Mouse (Mus musculus): ENCODE data around the gene Rpl38. TPM values are rescaled to one million over a fixed set of nuclear protein-coding genes. Genes with fewer than 3 reads are reported as not detected.

Rpl38 gene
- polyA plus RNA-seq, 1 experiment from 2014 or later: 775 TPM

DNA sequence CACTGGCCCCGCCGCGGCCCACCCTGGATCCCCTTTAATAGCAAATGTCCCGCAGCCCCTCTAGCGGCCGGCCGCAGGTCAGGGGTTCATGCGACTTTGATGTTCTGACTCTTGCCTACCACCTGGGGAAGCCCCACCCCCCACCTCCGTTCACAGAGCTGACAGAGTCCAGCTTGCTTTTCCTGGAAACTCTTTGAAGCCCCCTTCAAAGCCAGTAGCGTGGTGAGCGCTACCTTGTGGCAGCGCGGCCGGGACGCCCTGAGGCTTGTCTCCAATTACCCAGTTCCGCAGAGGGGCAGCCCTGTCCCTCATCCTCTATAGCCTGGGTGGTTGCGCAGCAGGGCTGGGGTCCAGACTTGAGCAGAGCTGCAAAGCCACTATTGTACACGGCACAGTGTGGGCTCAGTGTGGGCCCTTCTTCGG lies 28.6 kb upstream of the Rpl38 start:
- Histone ChIP-seq H3K27me3 (peaks cover 49% of the 10 kb centered on the region), H3K36me3 (no peaks in the 10 kb centered on the region), H3K9ac (no peak overlapping the region), H3K4me2 (no peak overlapping the region), H3K9me3 (replicated peaks) (no peaks in the 10 kb centered on the region), H3K27ac (no peak overlapping the region), H3K4me1 (replicated peaks) (peaks cover 12% of the 10 kb centered on the region; the same call in 1 of the 2 replicates), H3K4me3 (no peak overlapping the region)
- 12% methylated on average over 19 of the region's 19 CpGs for WGBS
- ATAC-seq (replicated peaks; ENCODE audit: insufficient number of reproducible peaks, insufficient read depth, low FRiP score, low read depth): no peak

DNA sequence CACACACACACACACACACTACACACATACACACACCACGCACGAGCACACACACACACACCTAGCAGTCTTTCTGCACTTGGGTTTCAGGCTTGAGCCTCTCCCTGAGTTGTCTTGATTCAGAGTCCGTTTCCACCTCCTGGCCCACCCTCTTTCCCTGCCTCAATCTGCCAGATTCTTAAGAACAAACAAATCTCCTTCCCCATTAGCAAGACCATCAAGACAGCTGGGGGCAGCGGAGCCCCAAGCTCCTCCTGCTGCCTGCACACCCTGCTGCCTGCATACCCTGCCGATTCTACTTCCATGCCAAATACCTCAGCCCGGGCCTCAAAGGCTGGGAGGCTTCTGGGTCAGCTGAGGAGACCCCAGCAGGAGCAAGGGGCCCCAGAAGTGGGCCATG lies 27.7 kb upstream of the Rpl38 start:
- Histone ChIP-seq H3K4me1 (replicated peaks) (peaks cover 12% of the 10 kb centered on the region; the same call in 1 of the 2 replicates), H3K27me3 (peaks cover 44% of the 10 kb centered on the region), H3K27ac (no peak overlapping the region), H3K9ac (no peak overlapping the region), H3K4me2 (no peak overlapping the region), H3K36me3 (no peaks in the 10 kb centered on the region), H3K9me3 (replicated peaks) (no peaks in the 10 kb centered on the region), H3K4me3 (no peak overlapping the region)
- ATAC-seq (replicated peaks; ENCODE audit: insufficient number of reproducible peaks, insufficient read depth, low FRiP score, low read depth): no peak
- WGBS: 51% methylated on average over 6 of the region's 6 CpGs

- ATAC-seq (replicated peaks; ENCODE audit: insufficient number of reproducible peaks, insufficient read depth, low FRiP score, low read depth): no peak
- Histone ChIP-seq H3K27me3 (peaks cover 44% of the 10 kb centered on the region), H3K4me2 (no peak overlapping the region), H3K9ac (no peak overlapping the region), H3K27ac (no peak overlapping the region), H3K4me1 (replicated peaks) (peaks cover 11% of the 10 kb centered on the region; the same call in 1 of the 2 replicates), H3K4me3 (no peak overlapping the region), H3K36me3 (no peaks in the 10 kb centered on the region), H3K9me3 (replicated peaks) (no peaks in the 10 kb centered on the region)
- 82% methylated on average over 8 of the region's 8 CpGs for WGBS
These were observed 27.2 kb upstream of the Rpl38 start for GRCm38 (mm10) chr11:114641136-114641535.

DNA sequence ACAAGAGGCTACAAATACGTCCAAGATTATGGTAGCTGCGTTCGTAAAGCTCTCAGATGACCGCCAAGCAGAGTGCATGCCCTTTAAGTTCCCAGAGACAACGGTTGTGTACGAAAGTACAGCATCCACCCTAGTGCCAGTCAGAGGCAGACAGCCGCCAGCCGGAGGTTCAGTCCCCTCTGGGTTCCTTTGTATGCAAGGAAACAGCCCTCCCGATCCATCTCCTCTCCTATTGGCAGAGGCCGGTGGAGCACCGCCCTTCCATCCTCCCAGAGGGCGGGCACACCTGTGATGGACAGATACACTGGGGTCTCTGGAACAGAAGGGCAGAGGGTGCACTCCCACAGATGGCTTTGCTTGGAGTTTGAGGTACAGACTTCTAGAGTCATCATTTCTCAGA lies 26.1 kb upstream of the Rpl38 start:
- H3K9ac ChIP-seq: no peak overlapping the region
- H3K27me3 ChIP-seq: peaks cover 40% of the 10 kb centered on the region
- ATAC-seq (replicated peaks; ENCODE audit: insufficient number of reproducible peaks, insufficient read depth, low FRiP score, low read depth): no peak
- H3K27ac ChIP-seq: no peak overlapping the region
- peaks cover 6% of the 10 kb centered on the region; the same call in 1 of the 2 replicates for H3K4me1 ChIP-seq (replicated peaks)
- H3K9me3 ChIP-seq (replicated peaks): no peaks in the 10 kb centered on the region
- H3K4me3 ChIP-seq: no peak overlapping the region
- no peak overlapping the region for H3K4me2 ChIP-seq
- WGBS: 60% methylated on average over 12 of the region's 12 CpGs
- H3K36me3 ChIP-seq: no peaks in the 10 kb centered on the region

GRCm38 (mm10) chr11:114642926-114643325 lies 25.4 kb upstream of the Rpl38 start:
- no peak overlapping the region for H3K27ac ChIP-seq
- H3K9me3 ChIP-seq (replicated peaks): no peaks in the 10 kb centered on the region
- no peak overlapping the region for H3K4me3 ChIP-seq
- H3K4me1 ChIP-seq (replicated peaks): peaks cover 6% of the 10 kb centered on the region; the same call in 1 of the 2 replicates
- H3K27me3 ChIP-seq: peaks cover 33% of the 10 kb centered on the region
- 62% methylated on average over 11 of the region's 11 CpGs for WGBS
- no peak overlapping the region for H3K4me2 ChIP-seq
- no peaks in the 10 kb centered on the region for H3K36me3 ChIP-seq
- no peak for ATAC-seq (replicated peaks; ENCODE audit: insufficient number of reproducible peaks, insufficient read depth, low FRiP score, low read depth)
- no peak overlapping the region for H3K9ac ChIP-seq

DNA sequence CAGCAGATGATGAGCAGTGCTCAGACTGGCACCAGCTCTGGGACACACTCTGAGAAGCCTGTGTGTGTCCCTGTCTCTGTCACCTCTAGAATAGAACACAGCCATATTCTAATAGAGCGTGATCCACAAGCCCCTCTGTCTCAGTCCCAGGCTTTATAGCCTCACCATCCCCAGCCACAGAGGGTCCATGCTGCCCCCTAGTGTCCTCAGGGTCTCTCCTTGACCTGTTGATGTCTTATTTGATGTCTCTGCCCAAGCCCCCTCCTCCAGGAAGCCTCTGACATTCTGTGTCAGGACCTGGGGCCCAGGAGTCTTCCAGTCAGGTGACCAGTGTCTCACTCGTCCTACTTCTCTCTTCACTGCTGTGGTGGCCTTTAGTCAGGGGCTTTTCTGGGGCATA lies 24.2 kb upstream of the Rpl38 start:
- no peaks in the 10 kb centered on the region for H3K36me3 ChIP-seq
- no peak for ATAC-seq (replicated peaks; ENCODE audit: insufficient number of reproducible peaks, insufficient read depth, low FRiP score, low read depth)
- H3K27ac ChIP-seq: no peak overlapping the region
- peaks cover 6% of the 10 kb centered on the region; the same call in 1 of the 2 replicates for H3K4me1 ChIP-seq (replicated peaks)
- WGBS: 43% methylated on average over 2 of the region's 2 CpGs
- no peaks in the 10 kb centered on the region for H3K9me3 ChIP-seq (replicated peaks)
- H3K27me3 ChIP-seq: peaks cover 21% of the 10 kb centered on the region
- H3K4me2 ChIP-seq: no peak overlapping the region
- no peak overlapping the region for H3K9ac ChIP-seq
- no peak overlapping the region for H3K4me3 ChIP-seq

DNA sequence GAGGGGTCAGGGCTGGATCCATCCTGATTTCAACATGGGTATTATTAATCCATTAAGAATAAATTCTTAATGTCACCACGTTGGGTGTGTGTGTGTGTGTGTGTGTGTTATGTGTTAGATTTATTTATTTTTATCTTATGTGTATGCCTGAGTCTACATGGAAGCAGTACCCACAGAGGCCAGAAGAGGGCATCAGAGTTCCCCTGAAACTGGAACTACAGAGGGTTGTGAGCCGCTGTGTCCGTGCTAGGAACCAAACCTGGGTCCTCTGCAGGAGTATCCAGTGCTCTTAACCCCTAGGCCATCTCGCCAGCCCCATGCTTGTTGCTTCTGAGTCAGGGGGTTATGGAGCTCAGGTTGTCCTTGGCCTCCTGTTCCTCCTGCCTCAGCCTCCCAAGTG lies 18.8 kb upstream of the Rpl38 start:
- Histone ChIP-seq H3K27me3 (peaks cover 16% of the 10 kb centered on the region), H3K9ac (no peak overlapping the region), H3K4me1 (replicated peaks) (no peaks in the 10 kb centered on the region), H3K4me3 (no peak overlapping the region), H3K36me3 (no peaks in the 10 kb centered on the region), H3K4me2 (no peak overlapping the region), H3K27ac (no peak overlapping the region), H3K9me3 (replicated peaks) (no peaks in the 10 kb centered on the region)
- WGBS: 67% methylated on average over 4 of the region's 4 CpGs
- ATAC-seq (replicated peaks; ENCODE audit: insufficient number of reproducible peaks, insufficient read depth, low FRiP score, low read depth): no peak

- ATAC-seq (replicated peaks; ENCODE audit: insufficient number of reproducible peaks, insufficient read depth, low FRiP score, low read depth): no peak
- 12% methylated on average over 16 of the region's 16 CpGs for WGBS
- no peaks in the 10 kb centered on the region for H3K36me3 ChIP-seq
- no peak overlapping the region for H3K4me2 ChIP-seq
- no peak overlapping the region for H3K4me3 ChIP-seq
- H3K9me3 ChIP-seq (replicated peaks): no peaks in the 10 kb centered on the region
- peaks cover 23% of the 10 kb centered on the region for H3K27me3 ChIP-seq
- no peaks in the 10 kb centered on the region for H3K4me1 ChIP-seq (replicated peaks)
- H3K9ac ChIP-seq: no peak overlapping the region
- no peak overlapping the region for H3K27ac ChIP-seq
These were observed 15.8 kb upstream of the Rpl38 start for GRCm38 (mm10) chr11:114652531-114652930.

GRCm38 (mm10) chr11:114653664-114654063 lies 14.7 kb upstream of the Rpl38 start:
- no peak overlapping the region for H3K27ac ChIP-seq
- H3K9me3 ChIP-seq (replicated peaks): no peaks in the 10 kb centered on the region
- no peak for ATAC-seq (replicated peaks; ENCODE audit: insufficient number of reproducible peaks, insufficient read depth, low FRiP score, low read depth)
- H3K27me3 ChIP-seq: peaks cover 23% of the 10 kb centered on the region
- H3K36me3 ChIP-seq: no peaks in the 10 kb centered on the region
- H3K4me1 ChIP-seq (replicated peaks): no peaks in the 10 kb centered on the region
- H3K4me3 ChIP-seq: no peak overlapping the region
- H3K9ac ChIP-seq: no peak overlapping the region
- whole genome bisulfite sequencing: 63% methylated on average over 6 of the region's 6 CpGs
- no peak overlapping the region for H3K4me2 ChIP-seq

- WGBS: 45% methylated on average over 5 of the region's 5 CpGs
- Histone ChIP-seq H3K4me2 (no peak overlapping the region), H3K27ac (no peak overlapping the region), H3K4me1 (replicated peaks) (no peaks in the 10 kb centered on the region), H3K9me3 (replicated peaks) (no peaks in the 10 kb centered on the region), H3K9ac (no peak overlapping the region), H3K36me3 (no peaks in the 10 kb centered on the region), H3K4me3 (no peak overlapping the region), H3K27me3 (peaks cover 23% of the 10 kb centered on the region)
- ATAC-seq (replicated peaks; ENCODE audit: insufficient number of reproducible peaks, insufficient read depth, low FRiP score, low read depth): no peak
These were observed 13.8 kb upstream of the Rpl38 start for GRCm38 (mm10) chr11:114654552-114654951.

- no peak for ATAC-seq (replicated peaks; ENCODE audit: insufficient number of reproducible peaks, insufficient read depth, low FRiP score, low read depth)
- Histone ChIP-seq H3K9ac (no peak overlapping the region), H3K4me3 (no peak overlapping the region), H3K4me2 (no peak overlapping the region), H3K27ac (no peak overlapping the region), H3K36me3 (no peaks in the 10 kb centered on the region), H3K27me3 (peaks cover 23% of the 10 kb centered on the region), H3K4me1 (replicated peaks) (no peaks in the 10 kb centered on the region), H3K9me3 (replicated peaks) (no peaks in the 10 kb centered on the region)
- WGBS: 73% methylated on average over 7 of the region's 7 CpGs
These were observed 12.8 kb upstream of the Rpl38 start for GRCm38 (mm10) chr11:114655350-114656008.

DNA sequence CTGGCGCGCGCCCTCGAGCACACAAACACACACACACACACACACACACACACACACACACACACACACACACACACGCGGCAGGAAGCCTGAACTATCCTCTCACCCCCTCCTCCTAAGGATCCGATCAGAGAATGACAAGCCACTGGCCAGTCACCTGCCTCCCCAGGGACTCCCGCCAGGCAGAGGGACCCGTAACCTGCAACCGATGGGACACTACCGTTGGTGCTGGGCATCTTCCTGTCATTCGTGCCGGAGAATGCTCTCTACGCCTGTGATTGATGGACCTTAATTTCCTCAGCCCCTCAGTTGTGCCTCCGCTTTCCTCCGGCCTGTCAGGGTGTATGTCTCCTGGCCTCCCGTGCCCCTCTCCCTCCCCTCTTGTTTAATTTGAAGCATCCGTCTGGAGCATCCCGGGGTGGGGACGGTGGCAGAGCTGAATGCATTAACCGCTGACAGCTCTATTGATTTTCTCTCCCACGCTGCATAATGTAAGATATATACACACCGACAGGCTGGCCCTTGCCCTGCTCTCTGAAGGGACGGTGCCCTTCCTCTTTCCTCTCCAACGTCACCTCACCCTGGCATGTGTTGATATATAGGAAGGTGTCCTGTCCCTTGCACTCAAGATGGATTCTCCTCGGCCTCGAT lies 11.2 kb upstream of the Rpl38 start:
- ATAC-seq (replicated peaks; ENCODE audit: insufficient number of reproducible peaks, insufficient read depth, low FRiP score, low read depth): no peak
- H3K4me3 ChIP-seq: no peak overlapping the region
- H3K27ac ChIP-seq: no peak overlapping the region
- WGBS: 37% methylated on average over 25 of the region's 27 CpGs
- H3K9ac ChIP-seq: no peak overlapping the region
- no peaks in the 10 kb centered on the region for H3K4me1 ChIP-seq (replicated peaks)
- H3K27me3 ChIP-seq: peaks cover 23% of the 10 kb centered on the region
- H3K4me2 ChIP-seq: no peak overlapping the region
- no peaks in the 10 kb centered on the region for H3K9me3 ChIP-seq (replicated peaks)
- H3K36me3 ChIP-seq: no peaks in the 10 kb centered on the region

Measured in heart, embryonic 15.5 days (tissue).